Mouse (Mus musculus) lung, postnatal 36 days (tissue): ENCODE data around the gene Apba3.
"Not testable (repeated sequence)": the region's sequence is repeated elsewhere in the genome, so short reads cannot be mapped to it uniquely, and the experiment has no call there.

ENCODE experiments used
- DNase-seq: peaks from one replicate; pipeline ENCODE4 v3.0.0; 2022; ENCODE audit warnings: mixed read lengths

The Apba3 gene

DNA sequence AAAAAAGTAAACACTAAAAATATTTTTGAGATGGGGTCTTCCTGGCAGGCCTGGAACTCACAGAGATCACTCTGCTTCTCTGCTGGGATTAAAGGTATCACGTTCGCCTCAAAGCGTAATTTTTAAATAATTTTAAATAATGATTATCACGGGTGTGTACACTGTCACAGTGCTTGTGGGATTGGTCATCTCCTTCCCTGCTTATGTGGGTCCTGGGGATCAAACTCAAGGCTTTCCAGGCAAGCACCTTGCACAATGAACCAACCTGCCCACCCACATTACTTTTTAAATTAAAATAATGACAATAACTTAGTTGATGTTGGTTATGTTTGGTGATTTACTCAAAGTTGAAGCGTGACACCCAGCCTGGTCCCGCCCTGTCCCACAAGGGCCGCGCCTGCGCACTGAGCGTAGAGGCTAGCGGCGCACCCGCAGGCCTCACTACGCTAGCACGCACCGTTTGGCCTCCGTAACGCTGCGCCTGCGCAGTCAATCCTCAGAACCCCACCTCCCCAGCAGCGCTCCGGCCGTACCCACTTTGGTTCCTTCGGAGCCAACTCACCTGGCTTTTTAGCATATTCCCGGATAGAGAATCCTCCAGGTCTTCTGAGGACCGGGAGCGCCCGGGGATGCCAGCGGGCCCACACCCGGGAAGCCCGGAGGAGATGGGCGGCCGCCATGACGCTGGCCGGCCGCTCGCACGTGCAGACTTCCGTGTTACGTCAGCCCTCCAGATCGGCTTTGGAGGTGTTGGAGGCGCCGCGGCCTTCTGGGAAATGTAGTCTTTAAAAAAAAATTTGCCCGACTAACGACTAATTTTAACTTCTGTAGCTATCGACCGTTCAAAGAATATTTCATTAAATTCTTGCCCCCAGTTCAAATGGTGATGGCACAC lies at the start of gene Apba3, which contains the start of gene Mrpl54:
Apba3 (plus strand) TSS at position 750 of the 895 bp plus-strand sequence.
Mrpl54 (minus strand) TSS at position 724 of the 895 bp plus-strand sequence.
- DNase-seq, result peak; percentile 97

DNA sequence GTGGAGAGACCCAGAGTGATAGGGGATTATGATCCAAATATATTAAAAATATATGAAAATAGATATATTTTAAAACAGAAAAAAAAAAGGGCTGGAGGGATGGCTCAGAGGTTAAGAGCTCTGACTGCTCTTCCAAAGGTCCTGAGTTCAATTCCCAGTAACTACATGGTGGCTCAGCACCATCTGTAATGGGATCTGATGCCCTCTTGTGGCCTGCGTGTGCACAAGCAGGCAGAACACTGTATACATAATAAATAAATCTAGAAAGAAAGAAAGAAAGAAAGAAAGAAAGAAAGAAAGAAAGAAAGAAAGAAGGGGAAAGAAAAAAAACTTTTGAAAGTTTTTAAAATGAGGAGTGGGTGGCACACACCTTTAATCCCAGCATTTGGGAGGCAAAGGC lies 49.5 kb upstream of the Apba3 start:
- DNase-seq, result peak; percentile 54

DNA sequence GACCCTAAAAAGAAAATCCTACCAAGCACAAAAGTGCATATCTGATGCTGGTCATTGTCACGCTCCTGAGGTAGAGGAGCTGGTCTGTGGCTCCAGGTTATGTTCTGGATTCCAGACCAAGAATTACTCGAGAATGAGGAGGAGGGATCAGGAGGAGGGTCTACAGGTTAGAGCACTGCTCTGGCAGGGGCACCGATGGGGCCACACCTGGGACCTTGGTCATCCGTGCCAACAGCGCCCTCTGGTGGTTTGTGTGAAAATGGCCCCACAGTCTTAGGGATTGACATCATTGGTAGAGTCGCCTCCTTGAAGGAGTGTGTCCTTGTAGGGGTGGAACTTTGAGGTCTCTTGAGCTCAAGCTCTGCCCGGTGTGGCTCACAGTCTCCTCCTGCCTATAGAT lies 48.8 kb upstream of the Apba3 start:
- DNase-seq, result peak; percentile 85

DNA sequence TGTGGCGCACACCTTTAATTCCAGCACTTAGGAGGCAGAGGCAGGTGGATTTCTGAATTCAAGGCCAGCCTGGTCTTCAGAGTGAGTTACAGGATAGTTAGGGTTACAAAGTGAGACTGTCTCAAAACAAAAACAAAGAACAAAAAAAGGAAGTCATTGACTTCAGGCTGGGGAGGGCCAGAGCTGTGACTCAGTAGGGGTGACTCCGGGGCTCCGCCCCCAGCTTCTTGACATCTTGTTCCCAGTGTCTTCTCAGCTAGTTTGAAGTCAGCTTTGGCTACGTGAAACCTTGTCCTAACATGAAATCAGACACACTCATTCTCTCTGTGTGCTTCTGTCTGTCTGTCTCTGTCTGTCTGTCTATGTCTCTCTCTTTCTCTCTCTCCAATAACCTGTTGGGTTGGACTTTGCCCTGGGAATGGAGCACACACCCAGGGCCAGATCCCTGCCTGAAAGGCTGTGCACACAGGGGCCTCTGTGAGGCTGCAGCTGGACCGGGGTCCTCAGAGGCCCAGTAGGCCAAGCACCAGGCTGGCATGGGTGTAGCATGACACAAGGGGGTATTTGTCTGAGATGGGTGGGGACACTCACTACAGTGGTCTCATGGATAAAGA lies 45.3 kb upstream of the Apba3 start:
- DNase-seq, result peak; percentile 30

- not testable (repeated sequence) for DNase-seq
Measured at GRCm38 (mm10) chr10:81223731-81224130, 43.0 kb upstream of the Apba3 start.

DNA sequence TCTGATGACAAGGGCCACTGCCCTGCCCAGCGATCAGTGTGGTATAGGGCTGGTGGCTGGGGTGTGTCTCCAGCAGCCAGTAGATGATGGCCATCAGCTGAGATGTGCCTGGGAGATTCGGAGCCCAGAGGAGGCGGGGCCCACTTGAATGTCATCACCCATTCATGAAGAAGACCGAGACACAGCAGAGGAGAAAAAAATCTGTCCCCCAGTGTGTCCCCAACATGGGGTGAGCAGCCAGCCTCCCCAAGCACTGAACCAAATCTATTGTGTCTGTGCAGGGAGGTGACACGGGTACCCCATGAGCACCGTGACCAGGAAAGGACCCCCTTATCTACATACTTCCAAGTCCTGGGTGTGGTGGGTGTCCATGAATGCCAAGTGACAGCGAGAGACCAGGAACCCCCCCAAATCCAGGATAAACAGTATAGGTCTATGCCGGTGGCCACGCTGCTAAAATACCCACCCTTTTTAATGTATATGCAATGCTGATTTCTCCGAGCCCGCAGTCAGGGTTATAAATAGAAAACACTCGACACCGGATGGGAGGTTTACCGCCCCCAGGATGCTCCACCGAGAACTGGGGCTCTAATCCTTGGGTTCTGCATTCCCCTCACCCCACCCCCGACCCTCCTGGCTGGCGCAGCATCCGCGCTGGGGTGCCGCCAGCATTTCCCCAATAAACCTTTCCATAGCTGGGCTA lies 36.9 kb upstream of the Apba3 start:
- no peak for DNase-seq

GRCm38 (mm10) chr10:81230438-81231332 lies 36.1 kb upstream of the Apba3 start, which contains the start of gene Atcay:
Gene Atcay (minus strand): TSS chr10:81230833.
- no peak for DNase-seq

DNA sequence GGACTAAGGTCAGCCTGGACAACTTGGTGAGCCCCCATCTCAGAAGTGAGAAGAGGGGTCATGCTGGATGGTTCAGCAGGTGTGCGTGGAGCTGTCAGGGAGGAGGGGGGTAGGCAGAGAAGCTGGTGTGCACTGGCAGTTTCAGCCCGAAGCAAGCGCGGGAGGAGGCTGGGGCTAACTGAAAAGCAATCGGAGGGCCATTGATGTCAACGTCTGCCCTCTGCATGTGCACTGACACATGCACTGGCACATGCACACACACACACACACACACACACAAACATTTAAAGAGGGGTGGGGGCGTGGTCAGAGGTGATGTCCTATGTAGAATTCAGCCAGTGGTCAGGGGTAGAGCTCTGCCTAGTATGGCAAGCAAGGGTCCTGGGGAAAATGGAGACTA lies 35.3 kb upstream of the Apba3 start:
- DNase-seq, result no peak

DNA sequence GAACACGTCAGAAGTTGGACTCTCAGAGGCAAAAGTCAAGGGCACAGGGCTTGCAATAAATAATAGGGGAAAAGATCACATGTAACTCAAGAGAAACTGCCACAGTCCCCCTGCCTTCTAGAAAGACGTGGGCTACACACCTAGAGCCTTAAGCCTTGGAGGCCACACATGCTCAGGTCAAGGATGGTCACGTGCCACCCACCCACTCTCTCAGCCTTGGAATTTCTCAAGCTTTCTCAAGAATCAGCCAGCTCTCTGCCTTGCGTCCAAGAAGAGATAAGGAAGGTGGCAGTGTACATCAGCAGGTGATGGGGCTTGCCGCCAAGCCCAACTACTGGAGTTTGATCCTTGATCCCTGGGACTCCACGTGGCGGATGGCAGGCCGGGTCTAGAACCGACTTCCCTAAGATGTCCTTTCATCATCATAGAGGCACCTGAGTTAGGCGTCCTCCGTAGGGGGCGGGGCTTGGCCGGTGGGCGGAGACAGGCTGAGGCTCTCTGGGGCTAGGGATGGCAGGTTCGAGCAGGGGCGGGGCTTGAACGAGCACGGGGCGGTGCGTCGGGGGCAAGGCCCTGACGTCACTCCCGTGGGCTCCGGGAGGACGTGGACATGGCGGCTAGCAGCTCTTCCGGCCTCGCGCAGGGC lies 34.1 kb upstream of the Apba3 start, which contains the start of gene Zfr2:
Zfr2 (plus strand) TSS at position 576 of the 646 bp plus-strand sequence.
- peak; percentile 94 for DNase-seq

DNA sequence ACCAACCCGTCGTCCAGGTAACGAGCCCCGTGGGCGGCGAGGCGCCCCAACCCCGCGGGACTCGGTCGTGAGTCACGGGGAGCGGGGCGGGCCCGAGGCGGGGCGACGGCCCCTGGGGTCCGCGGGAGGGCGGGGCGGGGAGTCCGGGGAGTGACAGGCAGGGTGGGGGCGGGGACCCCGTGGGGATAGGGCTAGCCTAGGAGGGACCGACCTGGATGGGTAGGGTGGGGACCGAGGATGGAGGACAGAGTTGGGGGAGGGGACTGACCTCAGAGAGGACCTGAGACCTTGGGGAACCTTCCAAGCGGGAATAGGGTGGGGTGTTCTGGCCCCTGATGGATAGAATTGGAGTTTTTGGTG lies 33.6 kb upstream of the Apba3 start:
- DNase-seq, result no peak

- no peak for DNase-seq
Measured at GRCm38 (mm10) chr10:81234206-81234605, 32.6 kb upstream of the Apba3 start.

DNA sequence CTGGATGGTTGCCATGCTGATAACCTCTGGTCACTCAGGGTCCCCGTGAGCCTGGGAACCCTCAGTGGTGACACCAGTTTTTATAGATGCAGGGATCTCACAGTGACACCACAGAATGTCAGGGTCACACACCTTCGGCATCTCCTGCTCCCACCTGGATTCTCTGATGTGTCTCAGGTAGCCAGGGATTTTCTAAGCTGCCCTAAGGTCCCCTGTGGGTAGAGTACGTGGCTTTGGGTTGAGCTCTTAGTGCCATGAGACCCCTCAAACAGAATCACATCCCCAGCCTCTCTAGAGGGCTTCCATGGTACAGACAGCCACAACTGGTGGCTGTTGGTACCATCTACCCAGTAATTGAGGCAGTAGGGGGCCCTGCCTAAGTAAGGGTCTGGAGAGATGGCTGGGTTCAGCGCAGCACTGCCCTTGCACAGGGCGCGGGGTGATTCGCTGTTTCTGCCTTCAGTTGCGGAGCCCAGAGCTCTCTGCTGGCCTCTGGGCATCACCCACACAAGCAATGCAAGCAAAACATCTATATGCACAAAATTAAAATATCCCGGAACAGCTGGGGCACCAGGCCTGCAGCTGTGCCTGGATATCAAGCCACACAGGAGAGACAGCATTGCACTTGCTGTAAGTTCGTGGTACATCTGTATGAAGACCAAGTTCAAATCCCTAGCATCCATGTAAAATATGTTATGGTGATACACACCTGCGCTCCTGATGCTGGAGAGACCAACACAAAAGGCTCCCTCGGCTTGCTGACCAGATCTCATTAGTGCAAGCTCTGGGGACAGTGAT lies 30.1 kb upstream of the Apba3 start:
- no peak for DNase-seq

DNA sequence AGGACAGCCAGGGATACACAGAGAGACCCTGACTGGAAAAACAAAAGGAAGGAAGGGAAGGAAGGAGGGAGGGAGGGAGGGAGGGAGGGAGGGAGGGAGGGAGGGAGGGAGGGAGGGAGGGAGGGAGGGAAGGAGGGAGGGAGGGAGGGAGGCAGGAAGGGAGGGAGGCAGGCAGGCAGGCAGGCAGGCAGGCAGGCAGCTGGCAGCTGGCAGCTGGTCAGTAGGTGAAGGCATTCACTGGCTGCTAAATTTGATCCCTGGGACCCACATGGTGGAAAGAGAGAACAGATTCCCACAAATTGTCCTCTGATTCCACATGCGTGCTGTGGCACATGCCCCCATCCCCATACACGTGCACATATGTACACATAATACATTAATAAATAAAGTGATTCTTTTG lies 28.1 kb upstream of the Apba3 start:
- no peak for DNase-seq

- peak; percentile 75 for DNase-seq
Measured at GRCm38 (mm10) chr10:81240876-81241275, 25.9 kb upstream of the Apba3 start.

GRCm38 (mm10) chr10:81242021-81242420 lies 24.7 kb upstream of the Apba3 start:
- DNase-seq, result no peak

DNA sequence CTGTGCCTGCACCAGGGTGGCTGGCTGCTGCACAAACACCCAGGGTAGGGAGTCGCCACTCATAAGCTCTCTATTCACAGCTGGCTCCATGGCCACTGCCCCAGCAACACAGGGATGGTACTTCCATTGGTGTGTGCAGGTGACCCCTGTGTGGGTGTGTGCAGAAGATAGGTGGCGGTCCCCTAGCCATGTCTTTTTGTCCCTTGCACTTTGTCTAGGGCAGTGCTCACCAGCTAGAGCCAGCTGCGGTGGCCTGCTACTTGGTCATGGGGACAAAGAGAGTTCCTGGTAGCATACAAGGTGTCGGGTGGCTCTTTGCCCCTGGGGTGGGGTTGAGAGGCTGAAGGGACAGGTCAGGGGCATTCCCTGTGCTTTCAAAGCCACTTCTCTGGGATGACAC lies 22.6 kb upstream of the Apba3 start:
- DNase-seq, result no peak

DNA sequence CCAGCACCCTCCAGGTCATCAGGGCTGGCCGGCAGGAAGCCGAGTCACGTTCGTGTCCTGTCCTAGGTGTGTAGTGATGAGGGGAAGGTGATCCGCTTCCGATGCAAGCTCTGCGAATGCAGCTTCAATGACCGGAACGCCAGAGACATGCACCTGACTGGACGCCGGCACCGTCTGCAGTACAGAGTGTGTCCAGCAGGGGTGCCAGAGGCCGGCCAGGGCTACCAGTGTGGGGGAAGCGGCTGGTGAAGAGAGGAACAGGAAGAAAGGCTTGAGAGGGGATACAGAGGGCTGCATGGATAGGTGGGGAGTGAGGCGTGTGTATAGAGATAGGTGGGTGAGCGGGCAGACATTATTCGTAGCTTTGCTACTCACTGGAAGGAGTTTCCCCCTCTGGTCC lies 22.2 kb upstream of the Apba3 start:
- DNase-seq, result peak; percentile 85

DNA sequence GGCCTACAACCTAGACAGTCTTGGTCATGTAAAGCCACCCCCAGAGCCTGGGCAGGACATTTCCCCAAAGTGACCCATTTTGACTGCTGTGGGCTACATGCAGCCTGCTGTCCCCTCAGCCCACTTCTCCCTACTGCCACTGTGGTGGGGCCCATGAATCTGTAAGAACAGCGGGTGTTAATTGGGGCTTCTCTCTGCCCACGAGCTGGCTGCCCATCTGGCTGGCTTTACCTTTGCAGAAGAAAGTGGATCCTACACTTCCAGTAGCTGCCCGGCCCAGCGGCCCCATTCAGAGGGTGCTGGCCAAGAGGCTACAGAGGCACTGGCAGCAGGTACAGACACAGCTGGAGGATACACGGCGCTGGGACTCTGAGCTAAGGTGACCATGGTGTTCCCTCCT lies 21.6 kb upstream of the Apba3 start:
- no peak for DNase-seq

GRCm38 (mm10) chr10:81247804-81248203 lies 19.0 kb upstream of the Apba3 start:
- no peak for DNase-seq

GRCm38 (mm10) chr10:81249442-81249841 lies 17.3 kb upstream of the Apba3 start:
- no peak for DNase-seq
